Mouse (Mus musculus) hindbrain, embryonic 16.5 days (tissue): ENCODE measurements around the gene Atp2a1. TPM values are rescaled to one million over a fixed set of nuclear protein-coding genes. Genes with fewer than 3 reads are reported as not detected.

Experiments
- polyA plus RNA-seq: library from polyadenylated mRNA; unstranded; fragments of >200 nt; fragmentation: Nextera tagmentation; extraction: Ambion mirVana; gene quantifications from 2 replicates; pipeline ENCODE4 v1.2.1, GENCODE M21; 2015

Atp2a1 gene
- polyA plus RNA-seq, 1 experiment from 2014 or later: 0.56 TPM

Other genes starting within 250 kb of the Atp2a1 start
- 159 and 208 TPM in 2 replicates for gene Sbk1, start 190.5 kb downstream of the Atp2a1 start, polyA plus RNA-seq
- 0.55 and 1.00 TPM in 2 replicates for gene Lat, start 93.5 kb downstream of the Atp2a1 start, polyA plus RNA-seq
- gene Spns1, start 85.7 kb downstream of the Atp2a1 start, polyA plus RNA-seq: 98.1 and 98.9 TPM in 2 replicates
- 2.1 and 2.3 TPM in 2 replicates for gene Nfatc2ip, start 66.4 kb downstream of the Atp2a1 start, polyA plus RNA-seq
- not detected in 2 replicates for gene Cd19, start 48.2 kb downstream of the Atp2a1 start, polyA plus RNA-seq
- gene Rabep2, start 34.3 kb downstream of the Atp2a1 start, polyA plus RNA-seq: 23.1 and 26.0 TPM in 2 replicates
- gene Sh2b1, start 12.3 kb upstream of the Atp2a1 start, polyA plus RNA-seq: 70.7 and 76.5 TPM in 2 replicates
- 136 and 137 TPM in 2 replicates for gene Tufm, start 24.3 kb upstream of the Atp2a1 start, polyA plus RNA-seq
- 48.1 and 59.7 TPM in 2 replicates for gene Atxn2l, start 40.3 kb upstream of the Atp2a1 start, polyA plus RNA-seq
- gene Eif3c, start 103.3 kb upstream of the Atp2a1 start, polyA plus RNA-seq: 172 and 174 TPM in 2 replicates
- gene Apobr, start 121.8 kb upstream of the Atp2a1 start, polyA plus RNA-seq: 0.36 and 0.88 TPM in 2 replicates
- gene Cln3, start 122.7 kb upstream of the Atp2a1 start, polyA plus RNA-seq: 37.1 and 38.9 TPM in 2 replicates
- not detected in 2 replicates for gene Il27, start 131.8 kb upstream of the Atp2a1 start, polyA plus RNA-seq
- gene Nupr1, start 167.8 kb upstream of the Atp2a1 start, polyA plus RNA-seq: 14.8 and 15.6 TPM in 2 replicates
- 54.9 and 56.5 TPM in 2 replicates for gene Sgf29, start 186.2 kb upstream of the Atp2a1 start, polyA plus RNA-seq
- 11.9 and 12.0 TPM in 2 replicates for gene Sult1a1, start 213.3 kb upstream of the Atp2a1 start, polyA plus RNA-seq
- 130 and 133 TPM in 2 replicates for gene Bola2, start 232.3 kb upstream of the Atp2a1 start, polyA plus RNA-seq
- gene Slx1b, start 232.7 kb upstream of the Atp2a1 start, polyA plus RNA-seq: 13.4 and 15.0 TPM in 2 replicates
- gene Coro1a, start 244.7 kb upstream of the Atp2a1 start, polyA plus RNA-seq: 119 and 125 TPM in 2 replicates